Mouse (Mus musculus) left cerebral cortex, postnatal 25 days (tissue): ENCODE data around the gene Rnf180. TPM values are rescaled to one million over a fixed set of nuclear protein-coding genes. Genes with fewer than 3 reads are reported as not detected.
A peak's percentile ranks its signal among the peaks of the same experiment; 100 is the strongest.

Experiments
- DNase-seq, 2 experiments: peaks; one replicate each; pipeline ENCODE4 v3.0.0; 2022; ENCODE audit warnings: low spot score in 2 of 2, mixed read lengths in 1 of 2
- intact Hi-C: fragments of 180-260 bp; cut with DNase I; formaldehyde crosslinking; loops from one replicate; pipeline ENCODE4 v1.15.1; 2025
- total RNA-seq, 2 experiments: library from RNA; stranded (reverse); gene quantifications; 2 replicates each; pipeline ENCODE4 v1.2.3; 2021

The Rnf180 gene
- total RNA-seq, 2 experiments from 2014 or later: 17.4 to 22.2 TPM

GRCm38 (mm10) chr13:105266746-105267145 lies 27.9 kb downstream of the Rnf180 start:
- DNase-seq: peak; percentile 76 to 86
- intact Hi-C loops: loop anchor here (1.0 to 10.0 kb wide), 3 partner anchors 111 to 1648 kb away; no protein-coding TSS in a partner anchor

GRCm38 (mm10) chr13:105256757-105257433 lies 37.7 kb downstream of the Rnf180 start:
- intact Hi-C loops: no loop called here
- DNase-seq: no peak

GRCm38 (mm10) chr13:105250767-105251166 lies 43.8 kb downstream of the Rnf180 start:
- intact Hi-C loops: no loop called here

GRCm38 (mm10) chr13:105250264-105250663 lies 44.4 kb downstream of the Rnf180 start:
- intact Hi-C loops: no loop called here

More at GRCm38 (mm10) chr13:105250767-105251166, 43.8 kb downstream of the Rnf180 start:
- peak in 1 of 2 experiments; percentile 51 for DNase-seq

GRCm38 (mm10) chr13:105249599-105249998 lies 45.0 kb downstream of the Rnf180 start:
- DNase-seq: no peak
- intact Hi-C loops: no loop called here

More at GRCm38 (mm10) chr13:105250264-105250663, 44.4 kb downstream of the Rnf180 start:
- no peak for DNase-seq

- DNase-seq: no peak
- intact Hi-C loops: no loop called here
These were observed 46.9 kb downstream of the Rnf180 start for GRCm38 (mm10) chr13:105247691-105248090.

- intact Hi-C loops: loop anchor here (5.0 kb wide), 1 partner anchor 294 kb away; no protein-coding TSS in a partner anchor
- DNase-seq: no peak
These were observed 53.8 kb downstream of the Rnf180 start for GRCm38 (mm10) chr13:105240810-105241209.

GRCm38 (mm10) chr13:105227126-105227525 lies 67.5 kb downstream of the Rnf180 start:
- no peak for DNase-seq
- intact Hi-C loops: loop anchor here (10.0 kb wide), 1 partner anchor 422 kb away; no protein-coding TSS in a partner anchor

GRCm38 (mm10) chr13:105224048-105224447 lies 70.6 kb downstream of the Rnf180 start:
- no peak for DNase-seq
- intact Hi-C loops: loop anchor here (5.0 to 10.0 kb wide), 2 partner anchors 172 to 419 kb away; partner anchors contain the start of gene Rgs7bp

GRCm38 (mm10) chr13:105223147-105223546 lies 71.5 kb downstream of the Rnf180 start:
- intact Hi-C loops: loop anchor here (2.0 to 10.0 kb wide), 3 partner anchors 171 to 418 kb away; partner anchors contain the start of gene Rgs7bp
- DNase-seq: peak; percentile 25 to 41

GRCm38 (mm10) chr13:105222016-105222725 lies 72.4 kb downstream of the Rnf180 start:
- intact Hi-C loops: loop anchor here (2.0 to 10.0 kb wide), 3 partner anchors 170 to 417 kb away; partner anchors contain the start of gene Rgs7bp
- DNase-seq: no peak

- DNase-seq: no peak
- intact Hi-C loops: no loop called here
These were observed 83.9 kb downstream of the Rnf180 start for GRCm38 (mm10) chr13:105210746-105211145.

- DNase-seq: peak in 1 of 2 experiments; percentile 18
- intact Hi-C loops: no loop called here
These were observed 90.8 kb downstream of the Rnf180 start for GRCm38 (mm10) chr13:105203851-105204250.

GRCm38 (mm10) chr13:105198658-105199057 lies 96.0 kb downstream of the Rnf180 start:
- intact Hi-C loops: no loop called here
- DNase-seq: no peak

- DNase-seq: no peak
- intact Hi-C loops: no loop called here
These were observed 96.6 kb downstream of the Rnf180 start for GRCm38 (mm10) chr13:105198028-105198427.

GRCm38 (mm10) chr13:105193583-105193982 lies 101.0 kb downstream of the Rnf180 start:
- peak in 1 of 2 experiments; percentile 44 for DNase-seq
- intact Hi-C loops: no loop called here

- peak in 1 of 2 experiments; percentile 62 for DNase-seq
- intact Hi-C loops: no loop called here
These were observed 105.9 kb downstream of the Rnf180 start for GRCm38 (mm10) chr13:105188730-105189129.

GRCm38 (mm10) chr13:105180781-105181180 lies 113.8 kb downstream of the Rnf180 start:
- intact Hi-C loops: no loop called here
- DNase-seq: no peak

- intact Hi-C loops: no loop called here
- DNase-seq: no peak
These were observed 129.2 kb downstream of the Rnf180 start for GRCm38 (mm10) chr13:105165441-105165840.

GRCm38 (mm10) chr13:105153955-105154354 lies 140.7 kb downstream of the Rnf180 start:
- intact Hi-C loops: no loop called here
- DNase-seq: peak in 1 of 2 experiments; percentile 35
